Mouse (Mus musculus) testis, adult 2 months (tissue): ENCODE data around the gene Tsc22d3.

ENCODE experiments used
- CTCF ChIP-seq: fragments of 200-500 bp; IDR thresholded peaks from 2 replicates; pipeline ENCODE4 v1.5.1; 2012; ENCODE audit warnings: low read depth, mild to moderate bottlenecking, inconsistent platforms, low read length, moderate library complexity; ENCODE audit not compliant: control insufficient read depth, insufficient read depth, insufficient replicate concordance
- POLR2A ChIP-seq: fragments of 200-500 bp; IDR thresholded peaks from 2 replicates; pipeline ENCODE4 v1.6.1; 2012; ENCODE audit warnings: low read depth, mild to moderate bottlenecking, inconsistent platforms, low read length, moderate library complexity; ENCODE audit not compliant: control insufficient read depth

DNA sequence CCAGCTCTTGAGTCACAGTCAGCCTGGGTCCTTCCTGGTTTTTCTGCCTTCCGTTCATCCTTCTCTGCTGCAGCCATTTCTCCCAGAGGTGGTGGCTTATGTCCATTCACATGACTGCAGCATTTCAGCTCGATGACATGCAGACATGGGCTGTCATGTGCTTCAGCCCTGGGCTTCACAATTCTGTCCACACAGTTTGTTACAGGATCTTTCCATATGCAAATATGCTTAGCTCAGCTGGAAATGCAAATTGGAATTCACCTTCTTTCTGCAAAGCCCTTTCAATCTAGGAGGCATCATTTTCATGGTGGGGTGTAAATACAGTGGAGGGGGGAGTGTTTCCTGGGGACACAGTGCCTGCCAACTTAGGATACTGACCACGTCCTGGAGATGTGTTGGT lies 66.2 kb downstream of the Tsc22d3 start:
- TF ChIP-seq POLR2A (no peak), CTCF (no peak)
